Mouse (Mus musculus): ENCODE data around the gene Ptpn18.
"Not testable (repeated sequence)": the region's sequence is repeated elsewhere in the genome, so short reads cannot be mapped to it uniquely, and the experiment has no call there.

The Ptpn18 gene

DNA sequence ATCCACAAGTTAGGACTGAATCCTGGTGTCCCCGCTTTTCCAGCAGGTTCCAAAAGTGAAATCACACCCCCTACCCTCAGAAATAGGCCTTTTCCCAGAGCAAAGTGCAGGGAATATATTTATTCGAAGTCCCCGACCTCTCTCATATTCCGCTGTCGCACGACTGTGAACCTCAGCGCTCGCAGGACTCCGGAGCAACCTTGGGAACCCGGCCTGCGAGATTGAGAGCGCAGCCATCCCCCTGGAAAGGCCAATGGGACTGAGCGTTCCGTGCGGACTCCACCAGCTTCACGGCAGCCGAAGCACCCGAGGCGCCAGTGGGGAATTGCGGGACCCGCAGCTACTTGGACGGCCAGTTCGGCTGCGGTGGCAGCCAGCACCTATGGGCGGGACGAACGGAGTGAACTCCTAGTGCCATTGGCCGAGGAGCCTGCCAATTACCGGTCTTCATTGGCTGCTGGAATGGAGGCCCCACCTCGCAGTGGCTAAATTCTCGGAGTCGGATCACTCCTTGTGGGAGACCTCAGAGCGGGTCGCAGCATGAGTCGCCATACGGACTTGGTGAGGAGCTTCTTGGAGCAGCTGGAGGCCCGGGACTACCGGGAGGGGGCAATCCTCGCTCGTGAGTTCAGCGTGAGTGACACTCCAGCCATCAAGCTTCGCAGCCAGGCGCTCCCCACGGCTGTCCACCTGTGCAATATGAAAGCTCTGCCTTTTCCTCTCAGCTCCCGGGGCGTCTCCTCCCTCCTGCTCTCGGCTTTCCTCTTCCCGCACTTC, at the start of gene Ptpn18:
Gene Ptpn18 (plus strand): TSS at position 479 of the 777 bp plus-strand sequence.
- DNase-seq = peak; percentile 95 to 98

DNA sequence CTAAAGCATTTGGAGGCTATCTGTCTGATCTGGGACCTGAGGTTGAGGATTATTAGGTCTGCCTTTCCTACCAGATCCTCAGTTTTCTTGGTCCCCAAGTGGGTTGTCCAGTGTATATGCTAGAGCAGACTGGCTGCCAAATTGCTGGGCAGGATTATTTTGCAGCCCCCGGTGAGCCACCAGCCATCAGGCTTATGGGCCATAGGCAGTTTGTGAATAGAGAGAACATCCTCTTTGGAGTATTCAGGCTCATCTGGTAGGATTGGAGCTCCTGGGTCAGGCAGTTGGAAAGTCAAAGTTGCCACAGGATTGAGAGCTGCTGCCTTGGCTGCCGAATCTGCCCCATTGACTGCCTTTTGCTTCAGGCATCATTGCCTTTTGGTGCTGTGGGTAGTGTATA, 31.1 kb upstream of the Ptpn18 start:
- DNase-seq = no peak

DNA sequence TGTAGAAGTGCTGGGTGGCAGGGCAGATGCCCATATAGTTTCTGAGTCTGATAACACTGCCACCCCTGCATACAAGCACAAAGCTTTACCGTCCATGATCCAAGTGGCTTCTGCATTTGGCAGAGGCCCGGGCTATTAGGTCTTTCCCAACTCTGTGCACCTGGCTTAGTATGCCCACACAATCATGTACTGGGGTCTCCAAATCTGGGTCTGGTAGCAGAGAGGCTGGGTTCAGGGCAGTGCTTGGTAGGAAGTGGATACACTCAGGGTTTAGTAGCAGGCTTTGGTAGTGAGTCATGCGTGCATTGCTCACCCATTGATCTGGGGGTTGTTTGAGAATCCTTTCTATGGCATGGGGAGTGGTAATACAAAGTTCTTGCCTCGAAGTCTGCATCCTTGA, 30.3 kb upstream of the Ptpn18 start:
- DNase-seq = no peak

DNA sequence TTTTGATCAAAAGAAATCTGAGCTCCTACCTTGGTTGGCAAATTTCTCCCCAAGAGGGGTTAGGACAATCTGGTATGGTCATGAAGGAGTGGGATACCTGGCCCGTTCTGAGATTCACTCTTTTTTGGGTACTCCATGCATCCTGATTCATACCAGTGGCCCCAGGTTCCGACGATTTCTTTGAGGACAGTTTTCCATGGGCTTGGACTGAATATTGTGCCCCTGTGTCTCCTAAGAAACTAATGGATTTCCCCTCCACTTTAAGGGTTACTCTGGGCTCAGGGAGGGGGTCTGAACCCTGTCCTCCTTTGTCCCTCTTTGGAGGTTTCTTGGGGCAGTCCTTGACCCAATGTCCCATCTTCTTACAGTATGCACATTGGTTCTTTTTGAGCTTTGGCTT, 28.6 kb upstream of the Ptpn18 start:
- no peak for DNase-seq

DNA sequence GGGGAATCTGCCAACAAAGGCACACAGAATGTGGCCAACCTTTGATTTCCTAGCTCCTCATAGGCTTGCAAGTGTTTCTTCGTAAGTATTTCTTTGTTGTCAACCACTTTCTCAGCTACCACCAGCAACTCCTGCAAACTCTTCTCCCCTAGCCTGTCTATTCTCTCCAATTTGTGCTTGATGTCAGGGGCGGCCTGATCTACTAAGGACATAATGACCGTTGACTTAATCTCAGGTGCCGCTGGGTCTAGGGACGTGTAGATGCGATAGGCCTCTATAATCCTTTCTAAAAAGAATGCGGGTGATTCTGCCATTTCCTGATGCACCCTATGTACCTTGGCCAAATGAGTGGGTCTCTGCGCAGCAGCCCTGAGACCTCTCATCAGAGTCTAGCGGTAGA, 28.1 kb upstream of the Ptpn18 start:
- DNase-seq = no peak

DNA sequence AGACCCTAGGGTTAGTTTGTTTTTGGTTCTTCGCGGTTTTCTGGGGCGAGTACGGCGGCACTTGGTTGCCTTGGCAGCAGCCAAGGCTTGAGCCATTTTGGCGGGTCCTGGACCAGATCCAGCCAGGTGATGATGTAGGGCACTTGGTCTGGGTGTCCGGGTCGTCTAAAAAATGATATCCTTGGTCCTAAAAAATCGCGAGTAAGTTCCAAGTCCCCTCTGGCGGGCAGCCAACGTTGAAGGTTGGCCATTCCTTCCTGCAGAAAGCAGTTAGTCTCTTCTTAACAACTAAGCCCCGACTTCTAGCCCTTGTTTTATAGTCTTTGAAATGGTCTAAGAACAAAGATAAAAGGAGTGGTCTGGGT, 27.2 kb upstream of the Ptpn18 start:
- DNase-seq = peak; percentile 44 to 46

DNA sequence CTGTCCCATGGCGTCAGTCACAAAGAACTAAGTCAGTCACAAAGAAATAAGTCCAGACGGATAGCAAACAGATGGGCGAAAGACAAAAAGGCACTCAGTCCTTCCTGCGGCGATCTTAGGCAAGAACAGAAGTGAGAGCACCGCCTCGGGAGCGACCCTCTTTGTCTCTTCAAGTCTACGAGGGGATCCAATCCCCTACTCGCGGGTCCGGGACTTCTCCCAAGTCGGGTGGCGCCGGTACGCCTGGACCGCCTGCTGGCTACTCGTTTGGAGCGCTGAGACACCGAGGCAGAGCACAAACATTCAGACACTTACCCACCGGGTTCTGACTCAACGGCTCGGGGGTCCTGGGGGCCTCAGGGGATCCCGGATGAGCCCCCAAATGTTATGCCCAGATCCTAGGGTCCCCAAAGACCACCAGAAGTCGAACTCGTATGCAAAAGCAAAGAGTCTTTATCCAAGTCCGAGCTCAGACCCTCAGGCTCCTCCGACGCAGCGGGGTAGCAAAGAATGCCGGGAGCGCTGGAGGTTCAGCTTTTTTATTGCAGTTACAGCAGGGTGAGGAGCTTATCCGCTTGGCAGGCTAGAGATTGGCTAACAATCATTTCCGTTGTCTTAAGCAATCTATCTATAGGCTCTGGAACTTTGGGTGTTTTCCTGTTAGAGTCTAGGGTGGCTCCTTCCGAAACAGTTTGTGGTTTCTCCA, 26.6 kb upstream of the Ptpn18 start:
- DNase-seq = peak in 1 of 2 experiments; percentile 23

DNA sequence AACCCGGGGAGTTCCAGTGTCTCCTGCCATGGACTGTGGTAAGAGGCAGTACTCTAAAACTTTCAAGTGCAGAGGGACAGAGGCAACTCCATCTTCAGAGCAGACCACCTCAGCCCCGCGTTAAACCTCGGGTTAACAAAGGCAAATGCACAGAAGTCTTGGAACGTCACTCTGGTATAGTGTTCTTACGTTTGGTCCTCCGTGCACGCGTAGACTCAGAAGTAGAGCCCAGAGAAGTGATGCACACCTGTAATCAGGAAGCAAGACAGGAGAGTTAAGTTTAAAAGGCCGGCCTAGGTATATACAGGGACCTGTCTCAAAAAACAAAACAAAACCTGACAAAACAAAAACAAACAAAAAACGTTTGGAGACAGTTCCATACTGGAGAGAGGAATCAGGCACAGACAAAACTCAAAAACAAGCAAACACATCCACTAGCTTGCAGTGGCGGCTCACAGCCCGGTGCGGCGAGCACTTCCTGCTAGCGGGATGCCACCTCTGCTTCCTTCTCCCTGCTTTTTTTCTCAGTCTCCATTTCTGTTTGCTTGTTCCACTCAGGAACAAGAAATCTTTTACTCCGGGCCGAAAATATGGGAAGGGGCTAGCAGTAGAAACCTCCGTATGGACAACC, 25.6 kb upstream of the Ptpn18 start:
- DNase-seq = peak; percentile 26 to 46

DNA sequence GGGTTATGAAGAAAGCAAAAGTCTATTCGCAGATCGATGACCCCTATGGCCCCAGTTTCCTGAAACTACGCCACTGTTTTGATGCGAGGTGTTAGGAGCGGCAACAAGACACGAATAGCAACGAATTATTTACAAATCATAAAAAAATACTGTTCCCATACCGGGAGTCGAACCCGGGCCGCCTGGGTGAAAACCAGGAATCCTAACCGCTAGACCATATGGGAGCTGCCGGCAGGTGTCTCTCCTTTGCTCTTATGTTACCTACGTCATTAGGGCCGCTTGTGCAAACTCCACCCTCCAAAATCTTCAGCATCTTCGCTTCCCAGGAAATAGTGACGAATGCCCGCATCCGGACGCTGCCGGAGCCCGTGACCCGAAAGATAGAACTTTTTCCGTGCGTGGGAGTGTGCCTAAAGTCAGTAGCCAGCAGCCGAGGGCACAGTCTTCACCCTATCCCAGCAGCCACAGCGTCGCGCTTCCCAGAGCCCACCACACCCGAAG, 24.9 kb upstream of the Ptpn18 start:
- peak; percentile 91 to 98 for DNase-seq

DNA sequence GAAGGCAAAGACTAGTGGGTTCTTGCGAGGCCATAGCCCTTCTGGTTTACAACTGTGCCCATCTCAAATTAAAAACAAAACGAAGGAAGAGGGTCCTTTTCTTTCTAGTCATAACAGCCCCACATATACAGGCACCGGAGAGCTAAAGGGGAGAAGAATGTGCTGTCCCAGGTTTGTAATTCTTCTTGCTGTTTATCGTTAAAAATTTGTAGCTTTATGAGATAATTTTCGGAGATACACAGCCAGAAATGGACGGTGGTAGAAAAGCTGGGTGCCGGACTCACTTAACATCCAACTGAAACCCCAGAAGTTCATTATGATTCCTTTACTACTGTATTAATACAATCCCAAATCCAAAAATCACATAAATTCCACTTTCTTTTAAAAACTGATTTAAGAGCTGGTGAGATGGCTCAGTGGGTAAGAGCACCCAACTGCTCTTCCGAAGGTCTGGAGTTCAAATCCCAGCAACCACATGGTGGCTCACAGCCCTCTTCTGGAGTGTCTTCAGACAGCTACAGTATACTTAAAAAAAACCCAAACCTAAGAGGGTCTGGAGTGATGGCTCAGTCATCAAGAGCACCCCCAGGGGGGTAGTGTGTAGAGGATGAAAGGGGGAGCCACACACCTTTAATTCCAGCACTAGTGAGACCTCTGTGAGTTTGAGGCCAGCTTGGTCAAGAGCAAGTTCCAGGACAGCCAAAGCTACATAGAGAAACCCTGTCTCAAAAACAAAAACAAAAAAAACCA, 24.0 kb upstream of the Ptpn18 start:
- DNase-seq = no peak

DNA sequence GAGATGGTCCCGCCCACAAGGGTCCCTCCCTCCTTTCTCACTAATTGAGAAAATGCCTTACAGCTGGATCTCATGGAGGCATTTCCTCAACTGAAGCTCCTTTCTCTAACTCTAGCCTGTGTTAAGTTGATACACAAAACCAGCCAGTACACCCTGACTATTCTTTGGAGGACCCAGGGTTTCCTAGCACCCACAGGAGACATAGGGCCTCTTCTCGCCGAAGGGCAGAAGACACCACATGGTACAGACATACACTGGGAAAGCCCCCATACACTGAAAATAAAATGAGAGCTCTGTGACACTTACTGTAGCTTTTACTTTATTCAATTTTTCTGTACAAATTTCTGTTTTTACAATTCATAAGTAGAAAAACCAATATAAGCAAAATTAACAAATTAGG, 23.2 kb upstream of the Ptpn18 start:
- no peak for DNase-seq

DNA sequence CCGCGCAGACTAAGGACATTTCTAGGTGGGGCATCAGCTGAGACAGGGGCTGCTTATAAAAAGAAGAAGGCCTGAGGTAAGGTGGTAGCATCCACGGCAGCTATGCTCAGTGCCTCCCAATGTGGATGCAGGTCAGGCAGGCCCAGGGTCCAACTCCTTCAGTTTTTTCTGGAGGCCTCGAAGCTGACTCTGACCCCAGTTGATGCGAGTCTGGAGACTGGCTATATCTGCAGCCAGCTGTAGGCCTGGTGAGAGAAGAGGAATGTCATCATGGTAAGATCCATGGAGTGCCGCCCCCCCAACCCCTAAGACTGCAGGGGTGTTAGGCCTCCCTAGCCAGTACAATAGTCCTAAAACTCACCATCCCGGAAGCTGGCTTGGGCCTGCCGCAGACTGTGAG, 22.2 kb upstream of the Ptpn18 start:
- not testable (repeated sequence) for DNase-seq

DNA sequence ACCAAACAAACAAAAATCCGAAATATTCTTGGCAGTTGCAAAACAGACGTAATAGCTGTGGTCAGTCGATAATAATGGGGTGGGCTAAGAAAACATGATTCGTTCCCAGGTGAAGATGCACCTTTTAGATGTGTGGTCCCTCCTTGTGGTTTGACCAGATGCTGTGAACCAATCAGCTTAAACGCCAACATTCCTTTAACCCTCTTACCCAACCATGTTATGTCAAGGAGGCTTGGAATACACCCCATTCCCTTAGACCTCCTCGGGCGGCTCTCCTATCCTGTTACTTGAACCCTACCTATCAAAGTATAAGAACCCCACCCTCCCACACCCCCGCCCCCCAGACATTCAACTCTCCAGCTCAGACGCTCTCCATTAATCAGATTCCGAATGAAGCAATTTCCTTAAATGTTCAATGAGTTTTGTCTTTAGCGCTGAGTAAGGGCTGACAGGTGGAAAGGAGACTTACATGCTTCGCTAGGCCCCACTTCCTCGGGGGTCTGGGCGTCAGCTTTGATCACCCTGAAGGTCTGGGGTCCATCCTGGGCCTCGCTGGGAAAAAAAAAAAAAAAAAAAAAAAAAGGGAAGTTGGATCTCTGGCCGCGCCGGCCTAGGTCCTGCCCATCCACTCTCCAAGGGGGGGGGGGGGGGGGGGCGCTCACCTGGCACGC, 21.0 kb upstream of the Ptpn18 start:
- DNase-seq = no peak

DNA sequence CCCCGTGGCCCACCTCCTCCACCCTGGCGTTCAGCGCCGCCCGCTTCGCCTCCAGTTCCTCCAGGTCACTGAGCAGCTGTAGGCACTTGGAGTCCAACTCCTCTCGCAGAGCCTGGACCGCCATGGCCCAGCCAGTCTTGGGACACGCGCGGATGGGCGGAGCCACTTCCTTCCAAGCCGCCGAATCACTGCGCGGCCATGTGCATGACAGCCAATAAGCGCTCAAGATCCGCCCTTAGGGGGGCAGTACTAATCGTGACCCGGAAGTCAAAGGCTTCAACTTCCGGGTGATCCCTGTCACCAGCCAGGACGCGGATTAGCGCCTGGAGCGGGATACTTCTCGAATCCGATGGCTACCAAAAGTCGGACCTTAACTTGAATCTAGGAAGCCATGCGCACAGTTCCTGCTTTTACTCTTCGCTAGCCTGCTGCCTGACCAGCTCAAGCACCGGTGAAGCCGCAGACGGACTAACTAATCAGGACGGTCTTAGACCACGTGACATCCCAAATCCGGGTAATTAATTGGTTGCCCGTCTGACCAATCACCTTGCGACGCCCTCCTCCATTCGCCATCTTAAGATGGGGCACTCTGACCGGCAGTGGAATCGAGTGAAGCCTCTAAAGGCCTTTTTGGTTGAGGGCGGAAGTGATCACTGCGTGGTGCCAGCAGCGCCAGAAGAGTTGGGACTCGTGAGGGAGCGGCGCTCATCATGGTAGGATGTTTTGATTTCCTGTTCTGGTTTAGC, 20.2 kb upstream of the Ptpn18 start, which contains the start of the genes Ccdc115 and Imp4:
Gene Ccdc115 (minus strand): TSS at position 458 of the 746 bp plus-strand sequence.
Gene Imp4 (plus strand): TSS at position 637 of the 746 bp plus-strand sequence.
- DNase-seq = peak; percentile 93 to 94

DNA sequence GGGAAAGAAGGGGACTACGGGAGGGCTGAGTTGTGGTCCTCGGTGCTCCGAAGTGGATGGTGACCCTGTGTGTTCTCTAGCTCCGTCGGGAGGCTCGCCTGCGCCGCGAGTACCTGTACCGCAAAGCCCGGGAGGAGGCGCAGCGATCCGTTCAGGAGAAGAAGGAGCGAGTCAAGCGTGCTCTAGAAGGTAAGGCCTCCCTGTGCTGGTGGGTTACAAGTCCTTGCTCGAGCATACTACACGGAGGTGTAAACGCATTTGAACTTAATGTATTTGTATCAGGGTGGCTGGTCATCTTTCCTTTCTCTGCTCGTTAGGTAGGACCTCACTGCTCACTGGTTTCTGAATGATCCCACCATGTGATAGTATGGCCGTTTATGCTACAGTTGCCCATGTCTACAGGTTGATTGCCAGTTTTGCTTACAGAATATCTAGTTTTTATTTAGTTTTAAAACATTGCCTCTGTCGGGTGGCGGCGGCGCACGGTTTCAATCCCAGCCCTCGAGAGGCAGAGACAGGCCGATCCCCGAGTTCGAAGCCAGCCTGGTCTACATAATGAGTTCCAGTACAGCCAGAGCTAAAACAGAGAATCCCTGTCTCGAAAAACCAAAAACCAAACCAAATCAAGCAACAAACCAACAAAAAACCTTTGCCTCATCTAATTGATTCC, 19.5 kb upstream of the Ptpn18 start:
- peak in 1 of 2 experiments; percentile 18 for DNase-seq

DNA sequence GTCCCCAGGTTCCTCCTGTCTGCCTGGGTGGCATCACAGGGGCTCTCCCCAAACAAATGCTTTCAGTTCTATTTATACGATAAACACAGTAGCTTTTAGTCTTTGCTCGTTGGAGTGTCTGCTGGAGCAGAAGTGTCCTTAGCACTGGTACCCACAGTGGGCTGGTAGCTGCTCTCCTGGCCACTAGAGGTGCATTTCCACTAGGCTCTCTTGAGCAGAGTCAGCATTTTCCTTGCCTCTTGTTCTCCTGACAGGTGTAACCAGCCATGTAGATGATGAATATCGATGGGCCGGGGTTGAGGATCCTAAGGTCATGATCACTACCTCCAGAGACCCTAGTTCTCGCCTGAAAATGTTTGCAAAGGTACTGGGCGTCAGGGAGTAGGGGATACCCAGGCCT, 16.4 kb upstream of the Ptpn18 start:
- DNase-seq = no peak

DNA sequence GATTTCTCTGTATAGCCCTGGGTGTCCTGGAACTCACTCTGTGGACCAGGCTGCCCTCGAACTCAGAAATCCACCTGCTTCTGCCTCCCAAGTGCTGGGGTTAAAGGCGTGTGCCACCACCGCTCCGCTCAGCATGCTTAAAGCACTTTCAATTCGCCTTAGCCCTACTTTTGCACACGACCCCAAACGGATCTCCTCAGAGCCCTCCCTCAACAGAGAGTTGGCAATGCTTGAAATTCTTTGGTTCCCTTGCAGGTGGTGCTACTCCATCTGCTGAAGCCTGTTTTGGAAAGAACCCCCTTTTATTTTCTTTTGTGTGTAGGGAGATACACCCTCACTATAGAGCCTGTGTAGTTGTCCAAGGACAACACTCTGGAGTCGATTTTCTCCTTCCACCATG, 1.1 kb upstream of the Ptpn18 start:
- DNase-seq = no peak

DNA sequence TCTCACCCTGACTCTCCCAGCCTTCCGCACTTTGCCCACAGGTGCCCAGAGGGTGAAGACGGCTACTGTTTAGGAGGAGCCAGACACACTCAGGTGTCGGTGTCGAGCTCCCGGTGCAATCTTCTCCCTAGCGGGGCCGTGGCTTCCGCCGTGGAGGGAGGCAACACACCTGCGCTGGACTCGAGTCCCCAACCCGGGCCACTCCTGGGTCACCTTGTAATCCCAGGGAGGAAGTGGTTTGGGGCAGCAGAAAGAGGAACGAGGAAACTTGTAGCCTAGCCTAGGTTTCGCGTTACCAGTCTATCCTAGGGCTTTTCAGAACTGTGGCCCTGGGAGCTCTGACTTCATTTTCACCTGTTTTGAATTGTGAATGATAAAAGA, 489 bp downstream of the Ptpn18 start:
- no peak for DNase-seq

DNA sequence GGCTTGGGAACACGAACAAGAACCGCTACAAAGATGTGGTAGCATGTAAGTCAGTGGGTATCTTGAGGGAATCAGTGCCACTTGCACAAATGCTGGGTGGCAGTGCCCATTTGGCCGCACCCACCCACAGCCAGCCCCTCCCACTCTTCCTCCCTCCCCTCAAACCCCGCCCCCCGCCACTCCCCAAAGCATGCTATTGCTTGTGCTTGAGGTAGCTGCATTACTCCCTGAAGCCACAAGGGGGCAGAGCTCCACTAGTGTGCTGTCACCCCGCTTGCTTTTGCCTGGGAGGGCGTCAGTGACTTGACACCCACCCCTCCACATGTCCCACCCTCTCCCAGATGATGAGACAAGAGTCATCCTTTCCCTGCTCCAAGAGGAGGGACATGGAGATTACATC, 3.2 kb downstream of the Ptpn18 start:
- DNase-seq = peak; percentile 64 to 72

DNA sequence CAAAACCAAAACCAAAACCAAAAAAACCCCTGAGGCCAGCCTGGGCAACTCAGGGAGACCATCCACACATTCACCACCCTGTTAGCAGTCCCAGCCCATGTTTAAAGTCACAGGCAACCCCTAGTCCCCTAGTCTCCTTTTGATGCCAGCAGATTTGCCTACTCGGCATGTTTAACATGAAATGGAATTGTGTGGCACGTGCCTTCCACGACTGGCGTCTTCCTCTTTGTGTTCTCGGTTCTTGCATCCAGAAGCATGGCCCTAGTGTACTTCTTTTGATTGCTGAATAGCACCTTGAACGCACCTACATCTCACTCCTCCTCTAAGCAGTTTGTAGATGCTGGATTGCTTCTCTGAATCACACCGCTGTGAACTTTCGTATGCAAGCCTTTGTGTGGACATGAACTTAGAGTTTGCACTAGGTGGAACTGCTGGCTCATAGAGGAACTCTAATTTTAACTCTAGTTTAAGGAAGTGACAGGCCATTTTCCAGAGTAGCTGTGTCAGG, 4.8 kb downstream of the Ptpn18 start:
- DNase-seq = no peak

DNA sequence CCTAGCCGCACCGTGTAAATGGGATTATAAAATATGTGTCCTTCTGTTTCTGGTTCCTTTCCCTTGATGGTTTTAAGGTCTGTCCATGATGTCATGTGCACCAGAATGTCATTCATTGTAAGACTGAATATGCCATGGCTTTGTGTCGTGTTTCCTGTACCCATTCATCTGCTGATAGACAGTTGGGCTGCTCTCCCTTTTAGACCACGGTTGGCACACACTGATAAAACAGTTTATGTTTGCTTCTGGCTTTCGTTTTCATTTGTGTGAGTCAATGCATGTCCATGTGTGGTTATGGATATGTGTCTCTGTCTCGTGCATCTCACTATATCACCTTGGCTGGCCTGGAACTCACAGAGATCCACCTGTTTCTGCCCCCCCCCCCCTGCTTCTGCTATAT, 5.9 kb downstream of the Ptpn18 start:
- no peak for DNase-seq
